Mouse (Mus musculus) CH12.LX (cell line): ENCODE results near the gene Golga4.

ENCODE experiments used
- CTCF ChIP-seq, 2 experiments: IDR thresholded peaks in 1 of 2; conservative IDR thresholded peaks in 1 of 2; 2 replicates each; pipeline ENCODE4 v1.5.1; 2011 to 2012; ENCODE audit warnings: low read depth in 2 of 2, low read length in 2 of 2, improper control_type of control experiment in 1 of 2, inconsistent platforms in 1 of 2, mild to moderate bottlenecking in 1 of 2, moderate library complexity in 1 of 2
- NELFE ChIP-seq: IDR thresholded peaks from 2 replicates; pipeline ENCODE4 v1.6.1; 2011; ENCODE audit warnings: low read depth, low read length, improper control_type of control experiment
- POLR2A ChIP-seq: IDR thresholded peaks from 2 replicates; pipeline ENCODE4 v1.6.1; 2011; ENCODE audit warnings: low read depth, mild to moderate bottlenecking, improper control_type of control experiment, low read length
- POLR2AphosphoS2 ChIP-seq: IDR thresholded peaks from 2 replicates; pipeline ENCODE4 v1.6.1; 2011; ENCODE audit warnings: low read depth, low read length, improper control_type of control experiment
- RCOR1 ChIP-seq: conservative IDR thresholded peaks from 2 replicates; pipeline ENCODE4 v1.6.1; 2012; ENCODE audit warnings: low read depth, mild to moderate bottlenecking, inconsistent platforms, low read length, improper control_type of control experiment
- USF2 ChIP-seq: conservative IDR thresholded peaks from 2 replicates; pipeline ENCODE4 v1.6.1; 2011; ENCODE audit warnings: low read depth, low read length, improper control_type of control experiment

DNA sequence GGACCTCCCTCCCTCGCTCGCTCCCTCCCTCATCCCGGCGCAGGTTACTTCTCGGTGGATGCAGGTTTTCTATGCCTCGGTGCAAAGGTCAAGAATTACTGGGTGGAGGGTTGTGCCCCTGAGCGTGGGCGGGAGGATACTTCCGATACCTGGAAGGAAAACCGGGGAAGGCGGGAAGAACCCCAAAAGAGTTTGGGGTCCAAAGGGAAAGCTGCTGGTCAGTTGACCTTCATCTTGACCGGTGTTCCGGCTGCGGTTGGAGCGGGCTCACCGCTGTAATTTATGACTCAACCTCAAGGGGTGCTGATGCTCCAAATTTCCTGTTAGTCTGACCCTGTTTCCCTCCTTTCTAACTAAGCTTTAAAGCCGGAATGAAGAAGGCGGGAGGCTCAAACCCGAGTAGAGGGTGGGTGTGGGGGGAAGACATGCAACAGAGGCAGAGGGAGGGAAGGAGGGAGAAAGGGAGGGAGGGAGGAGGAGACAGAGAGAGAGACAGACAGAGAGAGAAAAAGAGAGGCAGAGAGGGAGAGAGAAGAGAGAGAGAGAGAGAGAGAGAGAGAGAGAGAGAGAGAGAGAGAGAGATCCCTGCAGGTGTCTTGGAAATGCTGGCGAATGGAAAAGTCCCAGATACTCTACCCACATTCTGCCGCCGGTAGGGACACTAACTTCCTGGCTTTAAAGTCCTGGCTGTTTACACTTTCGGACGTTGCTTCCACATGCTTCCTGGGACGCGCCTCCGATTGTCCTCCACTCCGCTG, 17.8 kb upstream of the Golga4 start:
- TF ChIP-seq POLR2A (no peak), POLR2AphosphoS2 (no peak), CTCF (conservative IDR thresholded peaks at IDR 0.05 in 1 of 2, IDR thresholded peaks at IDR 0.05 in 1 of 2; ENCODE audit: low read depth in 2 of 2, low read length in 2 of 2) (peak in 1 of 2 experiments; percentile 32; a peak in 1 of 4 replicates), USF2 (no peak), RCOR1 (no peak), NELFE (no peak)
